Mouse (Mus musculus): ENCODE data around the gene Sgpp2. TPM values are rescaled to one million over a fixed set of nuclear protein-coding genes. Genes with fewer than 3 reads are reported as not detected.

Sgpp2 gene
- polyA plus RNA-seq (2012; rRNA removed) = 0.06 TPM in 2 replicates
- polyA plus RNA-seq (2014; fragmentation: Nextera tagmentation; extraction: Ambion mirVana) = 0.04 and 0.05 TPM in 2 replicates

DNA sequence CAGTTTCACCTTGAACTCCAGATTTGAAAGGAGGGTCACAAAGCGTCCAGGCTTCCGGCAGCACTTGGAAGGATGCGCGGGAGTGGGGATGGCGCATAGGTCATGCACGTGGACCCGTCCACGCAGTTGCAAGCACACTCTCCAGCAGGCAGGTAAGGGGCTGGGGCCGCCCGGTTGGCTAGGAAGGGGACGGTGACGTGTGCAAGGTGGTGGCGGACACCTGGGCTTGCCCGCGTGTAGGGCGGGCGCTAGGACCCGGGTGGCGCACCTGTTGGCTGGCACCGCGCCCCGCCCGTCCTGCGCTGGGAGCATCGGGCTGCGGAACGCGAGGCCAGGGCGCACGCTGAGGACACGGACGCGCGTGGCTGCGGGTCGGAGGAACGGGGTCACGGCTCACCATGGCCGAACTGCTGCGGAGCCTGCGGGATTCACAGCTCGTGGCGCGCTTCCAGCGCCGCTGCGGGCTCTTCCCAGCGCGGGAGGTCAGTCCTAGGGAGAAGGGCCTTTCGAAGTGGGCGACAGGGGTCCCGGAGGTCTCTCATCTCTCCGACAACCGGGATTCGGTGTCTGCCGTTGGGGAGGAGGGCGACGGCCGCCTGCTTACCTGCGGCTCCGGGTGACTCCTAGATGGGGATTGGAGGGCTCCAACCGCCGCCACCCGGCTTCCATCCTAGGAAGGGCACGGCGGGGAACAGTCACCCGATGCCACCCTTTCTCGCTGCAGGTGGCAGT is at the start of gene Sgpp2:
Gene Sgpp2 (plus strand): TSS at position 325 of the 732 bp plus-strand sequence.
- no peak for ATAC-seq (ENCODE audit: insufficient read depth)
- 1% methylated on average over 68 of the region's 68 CpGs for WGBS (ENCODE audit: insufficient replicate concordance)

DNA sequence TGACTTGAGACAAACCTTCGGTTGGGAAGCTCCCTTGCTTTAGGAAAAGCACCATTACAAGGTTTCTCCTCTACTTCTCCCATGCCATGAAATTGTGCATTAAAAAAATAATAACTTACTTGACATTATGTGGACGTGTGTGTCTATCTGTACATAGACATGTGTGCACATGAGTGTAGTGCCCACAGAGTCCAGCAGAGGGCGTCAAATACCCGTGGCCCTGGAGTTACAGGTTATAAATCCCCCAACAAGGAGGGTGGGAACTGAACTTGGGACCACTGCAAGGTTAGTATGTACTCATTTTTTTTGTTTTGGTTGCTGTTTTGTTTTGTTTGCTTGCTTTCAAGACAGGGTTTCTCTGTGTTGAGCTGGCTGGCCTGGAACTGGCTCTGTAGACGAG is 42.6 kb upstream of the Sgpp2 start:
- no peak for ATAC-seq (ENCODE audit: insufficient read depth)
- H3K4me2 ChIP-seq (ENCODE audit: low read depth) = no peak overlapping the region
- H3K36me3 ChIP-seq (replicated peaks; ENCODE audit: control insufficient read depth, insufficient read depth, low read depth) = no peaks in the 10 kb centered on the region
- no peaks in the 10 kb centered on the region for H3K4me1 ChIP-seq (replicated peaks; ENCODE audit: control insufficient read depth in 2 of 2, insufficient read depth in 2 of 2, low read length in 1 of 2)
- no peaks in the 10 kb centered on the region for H3K9me3 ChIP-seq (ENCODE audit: control insufficient read depth, low read length)
- H3K27me3 ChIP-seq (ENCODE audit: control insufficient read depth, insufficient read depth, low read length) = no peaks in the 10 kb centered on the region
- 41% methylated on average over 5 of the region's 5 CpGs for WGBS (ENCODE audit: insufficient replicate concordance)
- no peak overlapping the region for H3K9ac ChIP-seq (replicated peaks)
- no peak for DNase-seq (ENCODE audit: low read depth in 3 of 3, low spot score in 3 of 3)
- H3K4me3 ChIP-seq (ENCODE audit: insufficient read depth in 1 of 2, low read depth in 2 of 2, low read length in 2 of 2) = no peak overlapping the region
- no peak overlapping the region for H3K27ac ChIP-seq
- TF ChIP-seq CTCF (IDR thresholded peaks at IDR 0.05; ENCODE audit: low read depth) (peak; percentile 35), EP300 (IDR thresholded peaks at IDR 0.05; ENCODE audit: low read depth) (no peak)

More for the DNA sequence above, at the start of gene Sgpp2:
- no peaks in the 10 kb centered on the region for H3K36me3 ChIP-seq (replicated peaks; ENCODE audit: control insufficient read depth, insufficient read depth, low read depth)
- H3K4me2 ChIP-seq (ENCODE audit: low read depth) = peak within 1 kb of the TSS; percentile 43
- TF ChIP-seq CTCF (IDR thresholded peaks at IDR 0.05; ENCODE audit: low read depth) (no peak), EP300 (IDR thresholded peaks at IDR 0.05; ENCODE audit: low read depth) (no peak)
- no peak for DNase-seq (ENCODE audit: low read depth in 3 of 3, low spot score in 3 of 3)
- no peak within 1 kb of the TSS for H3K9ac ChIP-seq (replicated peaks)
- no peaks in the 10 kb centered on the region for H3K9me3 ChIP-seq (ENCODE audit: control insufficient read depth, low read length)
- H3K4me3 ChIP-seq (ENCODE audit: insufficient read depth in 1 of 2, low read depth in 2 of 2, low read length in 2 of 2) = peak within 1 kb of the TSS; percentile 14 to 21; a peak in 2 of 4 replicates
- no peaks in the 10 kb centered on the region for H3K4me1 ChIP-seq (replicated peaks; ENCODE audit: control insufficient read depth in 2 of 2, insufficient read depth in 2 of 2, low read length in 1 of 2)
- H3K27ac ChIP-seq = no peak within 1 kb of the TSS
- peaks cover 27% of the 10 kb centered on the region for H3K27me3 ChIP-seq (ENCODE audit: control insufficient read depth, insufficient read depth, low read length)

DNA sequence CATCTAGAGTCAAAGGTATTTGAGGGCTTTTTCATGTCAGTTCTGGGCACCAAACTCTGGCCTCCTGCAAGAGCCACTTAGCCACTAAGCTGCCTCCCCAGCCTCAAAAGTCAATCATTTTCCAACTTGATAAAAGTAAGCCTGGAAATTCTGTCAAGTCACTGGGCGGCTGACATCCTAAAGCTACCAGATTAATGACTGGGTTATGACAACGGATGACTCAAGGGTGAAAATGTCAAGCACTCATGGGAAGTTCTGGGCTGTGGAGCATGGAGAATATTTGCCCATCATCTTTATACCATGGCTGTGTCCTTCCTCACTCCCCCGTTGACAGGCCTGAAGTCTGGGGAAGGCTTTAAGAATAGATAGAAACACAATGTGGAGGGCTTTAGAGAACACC is 37.2 kb upstream of the Sgpp2 start:
- Histone ChIP-seq H3K27me3 (ENCODE audit: control insufficient read depth, insufficient read depth, low read length) (no peaks in the 10 kb centered on the region), H3K36me3 (replicated peaks; ENCODE audit: control insufficient read depth, insufficient read depth, low read depth) (no peaks in the 10 kb centered on the region), H3K9me3 (ENCODE audit: control insufficient read depth, low read length) (no peaks in the 10 kb centered on the region), H3K4me3 (ENCODE audit: insufficient read depth in 1 of 2, low read depth in 2 of 2, low read length in 2 of 2) (no peak overlapping the region), H3K9ac (replicated peaks) (no peak overlapping the region), H3K4me1 (replicated peaks; ENCODE audit: control insufficient read depth in 2 of 2, insufficient read depth in 2 of 2, low read length in 1 of 2) (no peaks in the 10 kb centered on the region), H3K27ac (no peak overlapping the region), H3K4me2 (ENCODE audit: low read depth) (no peak overlapping the region)
- ATAC-seq (ENCODE audit: insufficient read depth) (no peak), DNase-seq (ENCODE audit: low read depth in 3 of 3, low spot score in 3 of 3) (no peak)
- TF ChIP-seq CTCF (IDR thresholded peaks at IDR 0.05; ENCODE audit: low read depth) (no peak), EP300 (IDR thresholded peaks at IDR 0.05; ENCODE audit: low read depth) (no peak)
- 52% methylated on average over 3 of the region's 3 CpGs for WGBS (ENCODE audit: insufficient replicate concordance)

DNA sequence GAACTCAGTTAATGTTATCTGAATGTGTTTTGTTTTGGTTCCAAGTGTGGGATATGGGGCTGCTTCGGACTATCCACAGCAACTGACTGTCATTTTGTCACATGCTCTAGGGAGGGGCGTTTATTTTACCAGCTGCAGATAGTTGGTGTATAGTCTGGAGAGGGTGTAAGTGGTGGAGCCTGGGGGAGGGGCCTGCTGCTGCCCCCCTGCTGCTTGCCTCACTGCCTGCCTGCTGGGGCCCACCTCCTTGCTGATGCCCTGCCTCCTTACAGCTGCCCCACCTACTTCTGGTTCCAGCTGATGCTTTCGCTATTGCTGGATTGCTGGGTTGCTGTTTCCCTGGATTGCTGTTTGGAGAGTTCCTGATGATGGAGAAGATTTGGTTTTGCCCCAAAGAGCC is 31.0 kb upstream of the Sgpp2 start:
- Histone ChIP-seq H3K27me3 (ENCODE audit: control insufficient read depth, insufficient read depth, low read length) (no peaks in the 10 kb centered on the region), H3K36me3 (replicated peaks; ENCODE audit: control insufficient read depth, insufficient read depth, low read depth) (no peaks in the 10 kb centered on the region), H3K27ac (no peak overlapping the region), H3K4me2 (ENCODE audit: low read depth) (no peak overlapping the region), H3K9ac (replicated peaks) (no peak overlapping the region), H3K4me3 (ENCODE audit: insufficient read depth in 1 of 2, low read depth in 2 of 2, low read length in 2 of 2) (no peak overlapping the region), H3K9me3 (ENCODE audit: control insufficient read depth, low read length) (no peaks in the 10 kb centered on the region), H3K4me1 (replicated peaks; ENCODE audit: control insufficient read depth in 2 of 2, insufficient read depth in 2 of 2, low read length in 1 of 2) (no peaks in the 10 kb centered on the region)
- DNase-seq (ENCODE audit: low read depth in 3 of 3, low spot score in 3 of 3) (no peak), ATAC-seq (ENCODE audit: insufficient read depth) (no peak)
- no peak for TF ChIP-seq EP300 (IDR thresholded peaks at IDR 0.05; ENCODE audit: low read depth)
- no peak for TF ChIP-seq CTCF (IDR thresholded peaks at IDR 0.05; ENCODE audit: low read depth)
- WGBS (ENCODE audit: insufficient replicate concordance) = 27% methylated on average over 3 of the region's 3 CpGs

DNA sequence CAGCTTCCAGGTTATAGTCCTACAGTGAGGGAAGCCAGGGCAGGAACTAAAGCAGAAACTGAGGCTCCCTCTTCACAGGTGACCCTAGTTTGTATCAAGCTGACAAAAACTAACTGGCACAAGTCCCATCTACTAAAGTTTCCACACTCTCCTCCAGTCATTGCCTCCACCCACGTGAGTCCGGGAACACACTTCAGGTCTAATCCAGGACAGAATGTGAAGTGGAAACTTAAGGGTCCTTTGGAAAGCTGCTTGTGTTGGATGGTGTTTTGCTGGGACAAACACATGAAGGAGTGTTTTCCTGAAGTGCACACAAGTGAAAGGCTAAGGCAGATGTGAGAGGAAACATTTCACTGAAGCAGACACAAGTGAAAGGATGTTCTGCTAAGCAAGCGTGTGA is 17.7 kb upstream of the Sgpp2 start:
- H3K36me3 ChIP-seq (replicated peaks; ENCODE audit: control insufficient read depth, insufficient read depth, low read depth) = no peaks in the 10 kb centered on the region
- DNase-seq (ENCODE audit: low read depth in 3 of 3, low spot score in 3 of 3) (no peak), ATAC-seq (ENCODE audit: insufficient read depth) (no peak)
- H3K27me3 ChIP-seq (ENCODE audit: control insufficient read depth, insufficient read depth, low read length) = no peaks in the 10 kb centered on the region
- H3K9me3 ChIP-seq (ENCODE audit: control insufficient read depth, low read length) = no peaks in the 10 kb centered on the region
- no peak for TF ChIP-seq CTCF (IDR thresholded peaks at IDR 0.05; ENCODE audit: low read depth)
- TF ChIP-seq EP300 (IDR thresholded peaks at IDR 0.05; ENCODE audit: low read depth) = no peak
- H3K9ac ChIP-seq (replicated peaks) = no peak overlapping the region
- H3K4me1 ChIP-seq (replicated peaks; ENCODE audit: control insufficient read depth in 2 of 2, insufficient read depth in 2 of 2, low read length in 1 of 2) = no peaks in the 10 kb centered on the region
- H3K4me2 ChIP-seq (ENCODE audit: low read depth) = no peak overlapping the region
- H3K27ac ChIP-seq = no peak overlapping the region
- no peak overlapping the region for H3K4me3 ChIP-seq (ENCODE audit: insufficient read depth in 1 of 2, low read depth in 2 of 2, low read length in 2 of 2)
- WGBS (ENCODE audit: insufficient replicate concordance) = 59% methylated on average over 3 of the region's 3 CpGs
